Mouse (Mus musculus): ENCODE results near the gene Reg4. TPM values are rescaled to one million over a fixed set of nuclear protein-coding genes. Genes with fewer than 3 reads are reported as not detected.
A peak's percentile ranks its signal among the peaks of the same experiment; 100 is the strongest.

Gene Reg4
- polyA plus RNA-seq (2016; fragmentation: Nextera tagmentation; extraction: Ambion mirVana) = not detected in 2 replicates

- no peak within 1 kb of the TSS for H3K27ac ChIP-seq
- H3K9me3 ChIP-seq = no peaks in the 10 kb centered on the region
- DNase-seq (ENCODE audit: low spot score) = no peak
- H3K4me3 ChIP-seq = no peak within 1 kb of the TSS
- peaks cover 4% of the 10 kb centered on the region; the same call in 1 of the 2 replicates for H3K4me1 ChIP-seq (replicated peaks)
- WGBS = 89% methylated on average over 8 of the region's 8 CpGs
- no peaks in the 10 kb centered on the region for H3K36me3 ChIP-seq
- H3K27me3 ChIP-seq (ENCODE audit: insufficient read depth, poor library complexity, severe bottlenecking) = peaks cover 7% of the 10 kb centered on the region; the same call in 1 of the 2 replicates
Observed at GRCm38 (mm10) chr3:98221856-98222255, at the start of gene Reg4. Gene Reg4 (plus strand): TSS chr3:98222156.

- no peaks in the 10 kb centered on the region for H3K36me3 ChIP-seq
- no peak for DNase-seq (ENCODE audit: low spot score)
- no peaks in the 10 kb centered on the region for H3K27me3 ChIP-seq (ENCODE audit: insufficient read depth, poor library complexity, severe bottlenecking)
- peaks cover 4% of the 10 kb centered on the region; the same call in 1 of the 2 replicates for H3K4me1 ChIP-seq (replicated peaks)
- H3K4me3 ChIP-seq = no peak overlapping the region
- 90% methylated on average over 4 of the region's 4 CpGs for WGBS
- H3K9me3 ChIP-seq = no peaks in the 10 kb centered on the region
- H3K27ac ChIP-seq = no peak overlapping the region
Observed at GRCm38 (mm10) chr3:98178340-98178739, 43.6 kb upstream of the Reg4 start.

- Histone ChIP-seq H3K4me3 (no peak overlapping the region), H3K9me3 (no peaks in the 10 kb centered on the region), H3K27ac (no peak overlapping the region), H3K4me1 (replicated peaks) (peaks cover 18% of the 10 kb centered on the region), H3K36me3 (no peaks in the 10 kb centered on the region), H3K27me3 (ENCODE audit: insufficient read depth, poor library complexity, severe bottlenecking) (no peaks in the 10 kb centered on the region)
- peak; percentile 59 for DNase-seq (ENCODE audit: low spot score)
- 26% methylated on average over 7 of the region's 7 CpGs for WGBS
Observed at GRCm38 (mm10) chr3:98180805-98181204, 41.2 kb upstream of the Reg4 start.

GRCm38 (mm10) chr3:98185163-98185714 lies 36.7 kb upstream of the Reg4 start:
- H3K4me1 ChIP-seq (replicated peaks) = peaks cover 18% of the 10 kb centered on the region
- WGBS = 66% methylated on average over 10 of the region's 10 CpGs
- H3K27ac ChIP-seq = peak overlapping the region; percentile 56; the same call in 1 of the 2 replicates
- H3K36me3 ChIP-seq = no peaks in the 10 kb centered on the region
- no peaks in the 10 kb centered on the region for H3K27me3 ChIP-seq (ENCODE audit: insufficient read depth, poor library complexity, severe bottlenecking)
- H3K4me3 ChIP-seq = no peak overlapping the region
- peak; percentile 20 for DNase-seq (ENCODE audit: low spot score)
- H3K9me3 ChIP-seq = no peaks in the 10 kb centered on the region

DNA sequence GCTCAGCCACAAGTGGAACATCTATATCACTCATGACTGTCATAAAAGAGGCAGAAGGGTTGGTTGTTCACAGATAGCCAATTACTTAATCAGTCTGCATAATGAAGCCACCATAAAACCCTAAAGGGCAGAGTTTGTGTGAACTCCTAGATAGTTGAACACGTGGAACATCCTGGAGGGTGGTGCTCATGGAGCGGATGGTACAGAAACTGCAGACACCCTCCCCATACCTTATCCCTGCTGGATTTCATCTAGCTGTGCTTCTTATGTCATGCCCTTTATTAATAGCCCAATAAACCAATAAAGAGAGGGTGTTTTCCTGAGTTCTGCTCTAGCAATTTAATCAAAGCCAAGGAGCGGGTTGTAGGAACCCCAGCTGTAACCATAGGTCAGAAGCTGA lies 34.2 kb upstream of the Reg4 start:
- no peaks in the 10 kb centered on the region for H3K36me3 ChIP-seq
- 90% methylated on average over 3 of the region's 3 CpGs for WGBS
- no peak overlapping the region for H3K27ac ChIP-seq
- no peaks in the 10 kb centered on the region for H3K27me3 ChIP-seq (ENCODE audit: insufficient read depth, poor library complexity, severe bottlenecking)
- no peak for DNase-seq (ENCODE audit: low spot score)
- H3K4me1 ChIP-seq (replicated peaks) = peaks cover 17% of the 10 kb centered on the region
- no peaks in the 10 kb centered on the region for H3K9me3 ChIP-seq
- H3K4me3 ChIP-seq = no peak overlapping the region

- peak; percentile 69 for DNase-seq (ENCODE audit: low spot score)
- Histone ChIP-seq H3K36me3 (no peaks in the 10 kb centered on the region), H3K27ac (peak overlapping the region; percentile 69), H3K9me3 (no peaks in the 10 kb centered on the region), H3K27me3 (ENCODE audit: insufficient read depth, poor library complexity, severe bottlenecking) (no peaks in the 10 kb centered on the region; the same call in 1 of the 2 replicates), H3K4me1 (replicated peaks) (peaks cover 27% of the 10 kb centered on the region), H3K4me3 (no peak overlapping the region)
- WGBS = 8% methylated on average over 9 of the region's 9 CpGs
Observed at GRCm38 (mm10) chr3:98197711-98198532, 24.0 kb upstream of the Reg4 start.

DNA sequence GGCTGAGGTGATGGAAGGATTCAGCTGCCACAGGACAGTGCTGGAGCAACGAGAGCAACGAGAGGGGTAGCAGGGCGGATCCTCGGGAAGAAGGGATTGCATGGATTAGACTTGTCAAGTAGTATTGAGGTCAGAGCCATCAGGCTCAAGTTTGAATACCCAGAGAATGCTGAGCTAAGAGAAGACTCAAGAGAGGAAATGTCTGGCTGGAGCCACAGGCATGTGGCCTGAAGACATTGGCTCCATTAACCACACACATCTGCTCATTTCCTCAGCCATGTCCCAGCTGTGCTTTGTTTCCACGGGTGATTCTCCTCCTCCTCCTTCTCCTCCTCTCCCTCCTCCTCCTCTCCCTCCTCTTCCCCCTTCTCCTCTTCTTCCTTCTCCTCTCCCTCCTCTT lies 22.2 kb upstream of the Reg4 start:
- WGBS = 77% methylated on average over 5 of the region's 5 CpGs
- DNase-seq (ENCODE audit: low spot score) = no peak
- Histone ChIP-seq H3K36me3 (no peaks in the 10 kb centered on the region), H3K27ac (no peak overlapping the region), H3K4me3 (no peak overlapping the region), H3K9me3 (no peaks in the 10 kb centered on the region), H3K27me3 (ENCODE audit: insufficient read depth, poor library complexity, severe bottlenecking) (no peaks in the 10 kb centered on the region; the same call in 1 of the 2 replicates), H3K4me1 (replicated peaks) (peaks cover 27% of the 10 kb centered on the region)

DNA sequence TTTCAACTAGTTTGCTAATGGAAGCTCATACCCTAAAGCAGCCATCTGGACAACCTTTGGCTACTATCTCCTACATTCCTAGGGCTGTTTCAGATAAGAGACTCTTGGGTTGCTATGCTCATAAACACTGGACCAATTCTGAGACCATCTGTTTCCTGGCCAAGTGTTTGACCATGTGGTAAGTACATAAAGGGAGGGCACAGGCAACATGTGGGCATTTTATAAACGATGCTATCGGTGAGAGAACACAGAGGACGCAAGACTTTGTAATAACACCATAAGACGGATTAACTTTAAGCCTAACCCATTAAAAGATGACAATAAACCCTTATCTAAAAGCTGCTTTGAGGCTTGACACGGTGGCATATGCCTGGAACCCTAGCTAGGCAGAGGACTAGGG lies 18.7 kb upstream of the Reg4 start:
- no peak for DNase-seq (ENCODE audit: low spot score)
- 84% methylated on average over 5 of the region's 5 CpGs for WGBS
- H3K4me3 ChIP-seq = no peak overlapping the region
- no peaks in the 10 kb centered on the region for H3K9me3 ChIP-seq
- H3K4me1 ChIP-seq (replicated peaks) = peaks cover 5% of the 10 kb centered on the region
- no peak overlapping the region for H3K27ac ChIP-seq
- H3K36me3 ChIP-seq = no peaks in the 10 kb centered on the region
- H3K27me3 ChIP-seq (ENCODE audit: insufficient read depth, poor library complexity, severe bottlenecking) = no peaks in the 10 kb centered on the region; the same call in 1 of the 2 replicates

DNA sequence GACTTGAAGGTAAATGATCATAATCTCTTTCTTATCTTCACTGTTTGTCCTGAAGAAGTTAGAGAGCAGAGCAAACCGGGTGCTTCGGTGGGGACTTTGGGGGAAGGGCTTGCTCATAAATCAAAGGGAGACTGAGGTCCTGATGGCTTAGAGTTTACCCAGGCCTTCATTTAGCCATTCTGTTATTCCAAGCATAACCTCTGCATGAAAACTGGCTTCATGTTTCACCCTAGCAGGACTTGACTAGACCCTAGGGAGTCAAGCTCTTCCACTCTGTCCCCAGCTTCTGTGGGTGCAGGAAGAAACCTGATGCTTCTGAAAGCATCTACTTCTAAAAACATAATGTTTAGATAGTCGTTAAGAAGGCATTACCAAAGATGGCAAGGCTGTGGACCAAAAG lies 15.0 kb upstream of the Reg4 start:
- Histone ChIP-seq H3K27me3 (ENCODE audit: insufficient read depth, poor library complexity, severe bottlenecking) (no peaks in the 10 kb centered on the region), H3K36me3 (no peaks in the 10 kb centered on the region), H3K9me3 (no peaks in the 10 kb centered on the region), H3K4me3 (no peak overlapping the region), H3K4me1 (replicated peaks) (no peaks in the 10 kb centered on the region), H3K27ac (no peak overlapping the region)
- DNase-seq (ENCODE audit: low spot score) = no peak
- WGBS = 58% methylated on average over 3 of the region's 3 CpGs

DNA sequence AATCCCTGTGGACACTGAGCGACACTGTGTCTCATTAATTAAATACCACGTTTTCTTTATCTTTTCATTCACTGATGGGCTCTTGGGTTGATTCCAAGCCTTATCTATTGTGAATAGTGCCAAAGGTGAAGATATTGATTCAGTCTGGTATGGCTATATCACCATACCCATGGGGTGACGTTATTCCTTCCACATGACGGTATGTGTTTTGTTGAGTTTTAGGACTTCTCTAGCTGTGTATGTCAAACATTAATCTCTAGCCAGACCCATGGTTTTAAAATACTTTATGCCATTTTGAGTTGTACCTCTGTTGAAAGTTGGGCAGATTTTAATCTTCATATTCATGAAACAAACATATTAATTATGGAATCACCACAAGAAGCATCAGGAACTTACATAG lies 12.8 kb upstream of the Reg4 start:
- Histone ChIP-seq H3K36me3 (no peaks in the 10 kb centered on the region), H3K27ac (no peak overlapping the region), H3K27me3 (ENCODE audit: insufficient read depth, poor library complexity, severe bottlenecking) (no peaks in the 10 kb centered on the region), H3K9me3 (no peaks in the 10 kb centered on the region), H3K4me3 (no peak overlapping the region), H3K4me1 (replicated peaks) (no peaks in the 10 kb centered on the region)
- DNase-seq (ENCODE audit: low spot score) = no peak
- 88% methylated on average over 4 of the region's 4 CpGs for WGBS

DNA sequence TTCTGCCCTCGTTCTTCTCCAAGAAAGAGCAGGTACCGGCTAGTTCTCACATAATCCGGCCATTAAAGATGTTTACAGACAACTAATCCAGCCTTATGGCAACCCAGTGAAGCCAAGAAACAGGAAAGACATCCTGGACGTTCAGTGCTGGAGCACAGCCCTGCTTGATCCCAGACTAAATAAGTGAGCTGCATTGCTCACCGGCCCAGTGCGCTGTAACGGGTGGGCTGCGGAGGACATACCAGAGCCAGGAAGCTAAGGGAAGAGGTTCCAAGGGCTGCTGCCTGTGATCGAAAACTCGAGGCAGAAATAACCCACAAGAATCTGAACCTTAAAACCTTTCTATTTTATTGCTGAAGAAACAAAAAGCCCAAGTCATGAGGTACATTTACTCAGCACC lies 11.1 kb upstream of the Reg4 start:
- no peak overlapping the region for H3K27ac ChIP-seq
- H3K27me3 ChIP-seq (ENCODE audit: insufficient read depth, poor library complexity, severe bottlenecking) = no peaks in the 10 kb centered on the region
- H3K9me3 ChIP-seq = no peaks in the 10 kb centered on the region
- DNase-seq (ENCODE audit: low spot score) = no peak
- 79% methylated on average over 10 of the region's 10 CpGs for WGBS
- H3K36me3 ChIP-seq = no peaks in the 10 kb centered on the region
- H3K4me3 ChIP-seq = no peak overlapping the region
- no peaks in the 10 kb centered on the region for H3K4me1 ChIP-seq (replicated peaks)

- DNase-seq (ENCODE audit: low spot score) = no peak
- Histone ChIP-seq H3K4me3 (no peak overlapping the region), H3K9me3 (no peaks in the 10 kb centered on the region), H3K4me1 (replicated peaks) (no peaks in the 10 kb centered on the region), H3K27ac (no peak overlapping the region), H3K36me3 (no peaks in the 10 kb centered on the region), H3K27me3 (ENCODE audit: insufficient read depth, poor library complexity, severe bottlenecking) (no peaks in the 10 kb centered on the region)
- 81% methylated on average over 7 of the region's 7 CpGs for WGBS
Observed at GRCm38 (mm10) chr3:98211301-98212081, 10.5 kb upstream of the Reg4 start.

DNA sequence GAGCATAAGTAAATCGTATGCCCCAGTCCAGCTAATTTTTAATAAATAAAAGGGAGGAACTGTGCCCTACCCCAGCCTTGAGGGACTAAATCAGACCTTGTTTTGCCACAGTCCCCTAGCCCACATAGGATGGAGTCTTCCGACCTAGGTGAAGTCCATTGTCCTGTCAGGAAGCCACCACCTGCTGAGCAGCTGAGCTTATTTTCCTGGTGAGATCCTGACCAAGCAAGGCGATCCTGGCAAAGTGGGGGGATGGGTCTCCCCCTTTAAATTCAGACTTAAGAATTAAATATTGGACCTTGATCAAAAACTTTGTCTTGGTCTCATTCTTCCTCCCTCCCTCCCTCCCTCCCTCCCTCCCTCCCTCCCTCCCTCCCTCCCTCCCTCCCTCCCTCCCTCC lies 5.7 kb upstream of the Reg4 start:
- 65% methylated on average over 3 of the region's 3 CpGs for WGBS
- DNase-seq (ENCODE audit: low spot score) = no peak
- Histone ChIP-seq H3K36me3 (no peaks in the 10 kb centered on the region), H3K27ac (no peak overlapping the region), H3K27me3 (ENCODE audit: insufficient read depth, poor library complexity, severe bottlenecking) (no peaks in the 10 kb centered on the region), H3K4me3 (no peak overlapping the region), H3K9me3 (no peaks in the 10 kb centered on the region), H3K4me1 (replicated peaks) (no peaks in the 10 kb centered on the region)

Data from hindbrain, embryonic 10.5 days (tissue).